Mouse (Mus musculus) E14TG2a.4 (cell line): ENCODE measurements around the gene Shc3.

Source experiments
- CTCF ChIP-seq: conservative IDR thresholded peaks from 2 replicates; pipeline ENCODE4 v1.5.1; 2014; ENCODE audit warnings: low read length
- POU5F1 ChIP-seq: IDR thresholded peaks from 2 replicates; pipeline ENCODE4 v1.6.1; 2014; ENCODE audit warnings: low read length, borderline replicate concordance

GRCm38 (mm10) chr13:51400736-51401501, 168.3 kb downstream of the Shc3 start:
- TF ChIP-seq CTCF (no peak), POU5F1 (no peak)
